Mouse (Mus musculus) heart, adult 2 months (tissue): ENCODE results near the gene Loxl3.

ENCODE experiments used
- CTCF ChIP-seq: fragments of 200-600 bp; IDR thresholded peaks from 2 replicates; pipeline ENCODE4 v1.8.1; 2022; ENCODE audit warnings: antibody characterized with exemption, mild to moderate bottlenecking, moderate library complexity
- EP300 ChIP-seq: fragments of 200-500 bp; IDR thresholded peaks from 2 replicates; pipeline ENCODE4 v1.6.1; 2011; ENCODE audit warnings: low read depth, low read length, control low read depth; ENCODE audit not compliant: insufficient read depth
- POLR2A ChIP-seq: fragments of 200-500 bp; IDR thresholded peaks from 2 replicates; pipeline ENCODE4 v1.6.1; 2011; ENCODE audit warnings: mild to moderate bottlenecking, low read depth, low read length, control low read depth; ENCODE audit not compliant: insufficient read depth

- TF ChIP-seq POLR2A (no peak), EP300 (no peak), CTCF (no peak)
These were observed 37.2 kb downstream of the Loxl3 start for GRCm38 (mm10) chr6:83071220-83071619.
